Mouse (Mus musculus): Measurements from ENCODE around the gene Apof.

Apof gene

DNA sequence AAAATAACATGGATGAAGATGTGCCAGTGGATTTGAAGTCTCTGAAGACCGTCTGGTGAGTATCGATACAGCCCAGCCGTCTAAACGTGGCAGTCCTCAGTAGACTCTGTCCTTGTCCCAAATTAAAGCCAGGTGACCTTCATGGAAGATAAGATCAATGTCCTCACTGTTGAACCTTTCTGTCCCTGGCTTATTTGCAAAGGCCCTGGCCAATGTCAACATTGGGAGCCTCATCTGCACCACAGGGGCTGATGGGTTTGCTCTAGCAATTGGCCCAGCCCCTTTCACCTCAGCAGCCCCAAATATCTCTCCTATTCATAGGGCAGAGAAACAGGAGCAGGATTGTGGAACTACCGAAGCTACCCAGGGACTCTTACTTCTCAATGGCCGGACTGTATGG, at the start of gene Apof:
Gene Apof, plus strand, starts transcription at position 301 of the 400 bp plus-strand sequence.
- no peak for DNase-seq (ENCODE audit: low read depth, low spot score)

DNA sequence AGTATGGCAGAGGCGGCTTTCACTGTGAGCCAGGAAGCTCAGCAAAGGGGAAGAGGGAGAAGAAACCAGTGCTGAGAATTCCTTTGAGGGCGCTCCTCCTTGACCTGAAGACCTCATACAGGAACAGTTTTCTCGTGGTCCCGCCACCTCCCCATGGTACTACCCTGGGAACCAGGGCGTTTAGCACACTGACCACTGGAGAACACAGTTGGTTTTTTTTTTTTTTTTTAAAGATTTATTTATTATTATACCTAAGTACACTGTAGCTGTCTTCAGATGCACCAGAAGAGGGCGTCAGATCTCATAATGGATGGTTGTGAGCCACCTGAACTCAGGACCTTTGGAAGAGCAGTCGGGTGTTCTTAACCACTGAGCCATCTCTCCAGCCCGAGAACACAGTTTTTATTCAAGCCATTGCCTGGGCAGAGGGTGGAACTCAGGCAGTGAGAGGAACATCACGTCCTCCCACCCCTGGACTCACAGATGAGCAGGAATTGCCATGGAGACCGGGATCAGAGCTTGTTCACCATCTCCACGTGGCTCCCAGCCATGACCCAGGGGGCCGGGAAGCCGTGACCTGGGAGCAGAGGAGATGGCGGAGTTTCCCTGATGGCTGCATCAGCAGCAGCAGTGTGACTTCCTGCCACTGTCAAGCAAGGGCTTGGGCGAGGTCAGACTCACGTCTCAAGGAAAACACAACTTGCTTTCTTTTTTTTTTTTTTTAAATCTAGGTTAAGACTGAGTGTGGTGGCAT, 46.8 kb upstream of the Apof start:
- DNase-seq (ENCODE audit: low read depth, low spot score) = no peak

DNA sequence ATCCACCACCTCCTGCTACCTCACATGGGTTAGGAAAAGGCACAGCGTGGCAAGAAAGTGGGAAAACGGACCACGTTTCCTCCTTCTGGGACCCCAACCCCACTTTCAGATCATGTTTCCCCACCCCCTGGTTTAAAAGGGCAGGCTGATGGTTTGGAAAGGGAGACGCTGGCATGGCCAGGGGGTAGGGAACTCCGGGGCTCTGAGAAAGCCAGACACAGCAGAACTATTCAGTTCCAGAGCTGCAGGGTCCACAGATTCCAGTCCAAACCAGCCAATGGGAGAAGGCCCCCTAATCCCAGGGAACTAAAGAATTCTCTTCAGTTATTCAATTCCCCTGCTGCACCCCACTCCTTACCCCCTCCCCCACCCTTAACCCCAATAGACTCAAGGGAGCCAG, 43.4 kb upstream of the Apof start:
- no peak for DNase-seq (ENCODE audit: low read depth, low spot score)

DNA sequence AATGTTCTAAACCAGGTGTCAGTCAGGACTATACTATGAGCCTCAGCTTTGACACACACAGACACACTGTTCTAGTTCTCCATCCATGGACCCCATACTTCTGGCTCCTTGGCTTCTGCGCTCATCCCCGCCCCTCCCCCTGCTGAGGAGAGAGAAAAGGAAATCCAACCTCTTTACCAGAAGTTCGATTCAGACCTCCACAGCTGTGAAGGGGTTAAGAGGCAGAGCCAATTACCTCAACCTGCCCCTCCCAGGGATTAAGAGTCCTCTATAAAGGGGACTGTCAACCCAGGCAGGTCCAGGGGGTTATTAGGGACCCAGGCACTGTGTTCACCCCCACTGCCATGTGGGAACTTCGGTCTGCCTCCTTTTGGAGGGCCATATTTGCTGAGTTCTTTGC, 42.9 kb upstream of the Apof start, which contains the start of gene Mip:
Gene Mip, plus strand, starts transcription at position 301 of the 400 bp plus-strand sequence.
- no peak for DNase-seq (ENCODE audit: low read depth, low spot score)

DNA sequence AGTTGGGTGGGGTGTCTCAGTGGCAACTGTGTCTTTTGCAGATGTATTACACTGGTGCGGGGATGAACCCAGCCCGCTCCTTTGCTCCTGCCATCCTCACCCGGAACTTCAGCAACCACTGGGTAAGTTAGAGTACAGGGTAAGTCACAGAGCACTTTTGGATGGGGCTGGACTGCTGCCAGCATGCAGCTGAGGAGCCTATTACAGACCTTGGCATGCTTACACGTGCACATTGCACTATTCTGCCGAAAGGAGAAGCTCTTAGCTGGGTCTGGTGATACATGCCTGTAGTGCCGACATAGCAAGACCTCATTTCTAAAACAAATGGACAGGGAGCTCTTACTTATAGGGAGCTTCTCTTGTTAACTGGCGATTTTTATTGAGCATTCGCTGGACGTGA, 40.9 kb upstream of the Apof start:
- DNase-seq (ENCODE audit: low read depth, low spot score) = no peak

DNA sequence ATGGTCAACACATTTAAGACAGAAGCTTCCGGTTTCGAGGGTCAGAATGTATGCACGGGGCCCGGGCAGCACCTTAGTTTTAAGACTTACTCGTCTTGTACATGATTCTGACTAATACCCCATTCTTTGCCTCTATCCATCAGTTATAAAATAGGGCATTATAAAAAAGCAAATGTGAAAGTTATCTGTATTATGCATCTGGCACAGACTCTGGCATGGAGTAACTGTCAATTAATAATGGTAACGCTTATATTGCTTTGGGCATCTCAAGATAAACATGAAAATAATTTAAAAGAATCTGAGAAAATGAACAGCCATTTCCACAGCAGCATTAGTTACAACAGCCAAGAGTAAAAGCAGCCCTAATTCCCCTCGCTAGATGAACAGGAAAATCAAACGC, 40.5 kb upstream of the Apof start:
- DNase-seq (ENCODE audit: low read depth, low spot score) = no peak

DNA sequence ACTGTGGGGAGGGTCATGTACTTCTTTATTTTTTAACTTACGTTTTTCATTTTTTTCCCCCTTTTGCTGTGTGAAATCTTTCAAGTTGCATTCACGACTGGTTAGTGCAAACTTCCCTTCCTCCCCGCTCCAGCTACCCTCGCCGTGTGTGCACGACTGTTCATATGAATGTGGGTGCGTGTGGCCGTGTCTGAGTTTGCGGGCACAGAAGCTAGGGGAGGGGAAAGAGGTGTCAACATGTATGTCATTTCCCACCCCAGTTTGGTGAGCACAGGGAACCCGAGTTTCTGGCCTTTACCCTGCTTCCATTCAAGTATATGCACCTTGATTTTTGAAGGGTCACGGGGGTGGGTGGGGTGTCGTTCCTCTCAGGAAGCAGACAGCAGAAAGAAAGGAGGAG, 37.9 kb upstream of the Apof start:
- DNase-seq (ENCODE audit: low read depth, low spot score) = no peak

DNA sequence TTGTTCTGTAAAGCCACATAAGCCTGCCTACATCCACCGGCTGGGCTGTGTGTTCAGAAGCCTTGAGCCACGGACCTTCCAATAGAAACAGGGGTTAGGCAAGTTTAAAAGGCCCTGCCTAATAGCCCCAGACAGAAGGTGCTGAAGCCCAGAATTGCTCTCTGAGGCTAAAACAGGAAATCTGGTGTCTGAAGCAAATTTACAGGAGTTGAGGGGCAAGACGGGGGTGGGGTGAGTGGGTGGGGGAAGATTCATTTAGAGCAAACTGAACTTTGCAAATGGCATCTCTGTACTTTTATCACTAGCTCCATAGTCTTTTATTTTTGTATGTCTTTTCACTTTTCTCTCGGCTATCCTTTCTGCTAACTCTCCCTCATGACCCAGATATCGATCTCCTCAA, 37.3 kb upstream of the Apof start:
- DNase-seq (ENCODE audit: low read depth, low spot score) = no peak

DNA sequence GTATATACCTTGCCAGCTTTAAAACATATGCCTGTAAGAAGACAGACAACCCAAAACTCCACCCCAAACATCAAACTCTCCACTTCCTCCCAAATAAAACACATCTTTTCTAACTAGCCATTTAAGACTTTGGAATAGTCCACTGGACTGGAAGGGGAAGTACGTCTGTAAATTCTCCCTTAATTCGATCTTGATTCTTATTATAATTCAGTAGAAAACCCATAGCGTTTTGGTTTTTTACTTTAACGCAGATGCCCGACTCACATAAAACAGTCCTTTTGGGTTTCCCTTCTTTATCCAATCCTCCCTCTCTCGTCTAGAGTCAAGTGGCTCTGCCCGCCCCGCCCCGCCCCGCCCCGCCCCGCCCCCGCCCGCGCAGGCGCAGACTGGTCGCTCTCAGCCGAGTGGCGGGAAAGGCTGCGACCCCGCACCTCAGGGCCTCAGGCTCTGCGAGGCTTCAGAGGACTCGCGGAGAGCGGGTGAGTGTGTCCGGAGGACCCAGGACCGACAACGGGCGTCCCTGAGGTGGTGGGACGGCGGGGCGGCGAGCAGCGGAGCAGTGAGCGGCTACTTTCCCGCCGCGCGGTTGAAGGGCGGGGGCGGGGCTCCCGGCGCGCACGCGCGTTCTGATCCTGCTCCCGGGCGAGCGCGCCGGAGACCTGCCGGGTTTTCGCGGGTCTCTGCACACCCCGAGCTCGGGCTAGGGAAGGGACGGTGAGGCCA, 36.6 kb upstream of the Apof start, which contains the start of gene Timeless:
Gene Timeless, plus strand, starts transcription at position 369 of the 723 bp plus-strand sequence.
- peak; percentile 54 for DNase-seq (ENCODE audit: low read depth, low spot score)

DNA sequence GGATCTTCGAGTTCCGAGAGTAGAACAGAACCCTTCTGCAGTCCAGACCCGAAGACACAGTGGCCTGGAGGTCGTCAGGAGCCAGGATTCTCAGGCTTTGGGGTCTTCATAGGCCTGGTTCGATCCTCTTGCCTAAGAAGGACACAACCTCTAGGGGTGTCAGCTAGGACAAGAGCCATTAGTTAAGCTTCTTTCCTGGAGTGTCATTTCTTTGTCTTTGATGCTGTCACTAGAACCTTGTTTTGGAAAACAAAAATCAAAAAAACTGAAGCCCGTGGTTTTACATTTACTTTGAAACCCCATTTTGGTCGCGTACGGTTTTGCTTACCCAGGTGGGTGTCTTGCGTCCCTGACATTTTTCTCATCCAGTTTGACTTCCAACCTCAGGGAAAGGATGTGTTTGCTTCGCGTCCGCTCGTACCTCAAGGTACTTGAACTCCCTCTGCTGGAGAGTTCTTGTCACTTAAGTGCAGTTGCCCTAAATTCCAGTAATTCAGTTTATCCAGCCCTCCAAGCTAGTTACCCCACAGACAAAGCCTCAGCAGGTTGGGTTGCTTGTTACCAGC, 36.0 kb upstream of the Apof start:
- peak; percentile 68 for DNase-seq (ENCODE audit: low read depth, low spot score)

DNA sequence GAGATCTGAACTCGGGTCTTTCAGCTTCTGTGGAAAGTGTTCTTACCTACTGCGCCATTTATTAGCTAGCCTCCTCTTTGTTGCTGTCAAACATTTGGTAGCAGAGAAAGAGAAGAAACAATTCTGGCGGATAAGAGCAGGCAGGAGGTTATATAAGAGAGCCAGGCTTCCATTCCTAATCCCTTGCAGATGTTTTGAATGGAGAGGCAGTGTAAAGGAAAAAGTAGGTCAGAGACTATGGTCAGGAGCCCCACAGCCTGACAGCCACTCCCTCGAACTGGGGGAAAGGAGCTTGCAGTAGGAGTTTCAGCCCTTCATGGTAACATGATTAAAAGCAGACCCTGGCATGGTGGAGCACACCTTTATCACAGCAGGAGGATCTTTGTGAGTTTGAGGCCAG, 32.1 kb upstream of the Apof start:
- no peak for DNase-seq (ENCODE audit: low read depth, low spot score)

DNA sequence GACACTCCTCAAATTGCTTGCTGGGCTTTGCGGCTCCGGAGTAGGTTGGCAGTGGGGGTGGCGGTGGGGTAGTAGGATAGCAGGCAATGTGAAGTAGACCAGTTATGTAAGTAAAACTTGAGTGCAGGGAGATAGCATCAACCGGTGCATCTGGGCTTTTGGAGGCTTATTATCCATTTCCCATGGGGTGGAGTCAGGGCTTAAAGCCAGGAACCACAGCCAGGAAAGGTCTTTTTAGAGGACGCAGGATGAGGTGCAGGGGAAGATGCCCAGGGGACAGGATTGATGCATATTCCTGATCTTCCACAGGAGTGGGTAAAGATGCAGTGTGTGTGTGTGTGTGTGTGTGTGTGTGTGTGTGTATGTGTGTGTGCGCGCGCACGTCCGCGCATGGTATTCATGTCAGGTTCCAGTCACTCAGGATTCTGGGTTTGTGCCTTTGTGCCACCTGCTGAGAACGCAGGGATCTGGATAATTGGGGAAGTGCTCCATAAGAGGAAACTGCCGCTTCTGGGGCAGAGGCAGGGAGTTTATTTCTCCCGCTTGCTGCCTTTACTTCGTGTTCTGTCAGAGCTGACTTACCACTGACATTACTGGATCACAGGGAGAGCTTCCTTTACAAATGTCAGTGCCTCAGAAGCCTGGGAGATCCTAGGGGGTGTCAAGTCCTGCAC, 30.5 kb upstream of the Apof start:
- DNase-seq (ENCODE audit: low read depth, low spot score) = peak; percentile 38

DNA sequence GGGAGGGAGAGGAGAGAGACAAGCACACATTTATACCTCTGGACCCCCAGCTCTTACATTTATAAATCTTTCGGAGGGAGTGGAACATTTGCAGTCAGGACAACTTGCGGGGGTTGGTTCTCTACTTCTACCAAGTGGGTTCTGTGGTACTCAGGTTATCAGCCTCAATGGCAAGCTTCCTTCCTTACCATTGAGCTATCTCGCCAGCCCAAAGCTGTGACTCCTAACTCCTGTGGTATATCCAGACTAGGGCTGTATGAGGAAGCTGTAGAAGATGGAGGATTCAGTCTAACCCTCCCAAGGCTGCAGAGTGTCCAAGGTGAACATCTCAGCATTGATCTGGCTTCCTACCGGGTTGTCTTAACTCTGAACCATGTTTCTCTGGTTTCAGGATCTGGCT, 29.3 kb upstream of the Apof start:
- no peak for DNase-seq (ENCODE audit: low read depth, low spot score)

DNA sequence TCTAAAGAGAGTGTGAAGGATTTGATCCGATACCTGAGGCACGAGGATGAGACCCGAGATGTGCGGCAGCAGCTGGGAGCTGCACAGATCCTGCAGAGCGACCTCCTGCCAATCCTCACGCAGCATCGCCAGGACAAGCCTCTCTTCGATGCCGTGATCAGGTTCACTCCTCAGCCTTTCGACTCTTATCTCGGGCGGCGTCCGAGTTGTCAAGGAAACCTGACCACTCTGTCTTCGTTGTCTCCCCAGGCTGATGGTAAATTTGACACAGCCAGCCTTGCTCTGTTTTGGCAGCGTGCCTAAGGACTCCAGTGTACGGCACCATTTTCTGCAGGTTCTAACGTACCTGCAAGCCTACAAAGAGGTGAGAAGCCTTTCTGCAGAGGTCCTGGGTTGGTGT, 28.3 kb upstream of the Apof start:
- DNase-seq (ENCODE audit: low read depth, low spot score) = no peak

DNA sequence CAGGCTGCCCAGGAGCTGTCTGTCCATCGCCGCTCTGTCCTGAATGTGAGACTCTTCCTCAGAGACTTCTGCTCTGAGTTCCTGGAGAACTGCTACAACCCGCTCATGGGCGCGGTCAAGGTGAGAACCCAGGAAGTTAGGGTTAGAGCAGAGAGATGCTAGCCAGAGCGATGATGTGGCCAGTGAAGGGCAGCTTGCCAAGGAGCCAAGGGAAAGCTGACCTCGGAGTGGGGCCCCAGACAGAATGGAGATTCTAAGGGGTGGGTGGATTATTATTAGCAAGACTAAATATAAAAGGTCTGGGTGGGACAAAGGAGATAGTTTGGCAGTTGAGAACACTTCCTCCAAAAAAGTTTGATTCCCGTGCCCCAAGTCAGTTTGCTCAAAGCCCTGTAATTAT, 25.2 kb upstream of the Apof start:
- DNase-seq (ENCODE audit: low read depth, low spot score) = no peak

DNA sequence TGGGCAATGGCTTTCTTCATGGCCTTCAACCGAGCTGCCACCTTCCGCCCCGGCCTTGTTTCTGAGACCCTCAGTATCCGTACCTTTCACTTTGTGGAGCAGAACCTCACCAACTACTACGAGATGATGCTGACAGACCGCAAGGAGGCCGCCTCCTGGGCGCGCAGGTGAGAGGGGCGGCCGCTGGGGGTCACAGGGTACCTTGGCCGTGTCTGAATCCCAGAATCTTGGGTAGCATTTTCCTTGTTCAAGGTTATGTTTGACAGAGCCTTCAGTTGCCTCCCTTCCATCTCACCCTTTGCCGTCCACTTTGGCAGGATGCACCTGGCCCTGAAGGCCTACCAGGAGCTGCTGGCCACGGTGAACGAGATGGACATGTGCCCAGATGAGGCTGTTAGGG, 24.4 kb upstream of the Apof start:
- no peak for DNase-seq (ENCODE audit: low read depth, low spot score)

DNA sequence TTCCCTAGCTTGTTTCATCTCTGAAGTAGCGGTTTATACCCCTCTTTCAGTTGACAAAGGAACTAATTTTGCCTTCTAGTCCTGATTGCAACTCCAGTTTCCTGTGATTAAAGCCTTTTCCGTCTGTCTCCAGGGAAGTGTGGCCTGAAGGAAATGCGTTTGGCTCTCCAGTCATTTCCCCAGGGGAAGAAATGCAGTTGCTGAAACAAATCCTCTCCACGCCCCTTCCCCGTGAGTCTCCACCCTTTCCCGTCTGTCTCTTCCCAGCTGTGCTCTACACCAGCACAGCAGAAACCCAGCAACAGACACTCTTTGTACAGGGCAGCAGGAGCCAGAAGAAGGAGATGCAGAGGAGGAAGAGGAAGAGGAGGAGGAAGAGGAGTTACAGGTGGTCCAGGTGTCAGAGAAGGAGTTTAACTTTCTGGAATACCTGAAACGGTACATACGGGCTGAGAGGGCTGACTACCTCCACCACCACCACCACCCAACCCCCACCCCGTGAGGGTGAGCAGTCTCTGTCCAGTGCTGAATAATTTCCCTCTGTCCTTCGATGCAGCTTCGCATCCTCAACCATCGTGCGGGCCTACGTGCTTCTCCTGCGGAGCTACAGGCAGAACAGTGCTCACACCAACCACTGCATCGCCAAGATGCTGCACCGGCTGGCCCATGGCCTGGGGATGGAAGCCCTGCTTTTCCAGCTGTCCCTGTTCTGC, 21.3 kb upstream of the Apof start:
- DNase-seq (ENCODE audit: low read depth, low spot score) = peak; percentile 70

DNA sequence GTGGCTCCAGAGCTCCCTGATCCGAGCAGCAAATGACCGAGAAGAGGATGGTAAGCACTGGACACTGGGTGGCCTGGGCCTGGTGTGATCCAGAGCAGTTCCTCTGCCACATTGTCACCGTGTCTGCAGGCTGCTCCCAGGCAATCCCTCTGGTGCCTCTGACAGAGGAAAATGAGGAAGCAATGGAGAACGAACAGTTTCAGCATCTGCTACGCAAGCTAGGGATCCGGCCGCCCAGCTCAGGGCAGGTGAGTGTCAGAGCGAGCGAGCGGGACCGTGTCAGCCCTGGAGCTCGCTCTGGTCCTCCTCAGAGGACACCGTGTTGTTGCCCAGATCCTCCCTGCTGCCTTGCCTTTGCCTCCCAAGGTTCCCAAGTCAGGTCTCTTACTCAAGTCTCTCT, 17.9 kb upstream of the Apof start:
- no peak for DNase-seq (ENCODE audit: low read depth, low spot score)

DNA sequence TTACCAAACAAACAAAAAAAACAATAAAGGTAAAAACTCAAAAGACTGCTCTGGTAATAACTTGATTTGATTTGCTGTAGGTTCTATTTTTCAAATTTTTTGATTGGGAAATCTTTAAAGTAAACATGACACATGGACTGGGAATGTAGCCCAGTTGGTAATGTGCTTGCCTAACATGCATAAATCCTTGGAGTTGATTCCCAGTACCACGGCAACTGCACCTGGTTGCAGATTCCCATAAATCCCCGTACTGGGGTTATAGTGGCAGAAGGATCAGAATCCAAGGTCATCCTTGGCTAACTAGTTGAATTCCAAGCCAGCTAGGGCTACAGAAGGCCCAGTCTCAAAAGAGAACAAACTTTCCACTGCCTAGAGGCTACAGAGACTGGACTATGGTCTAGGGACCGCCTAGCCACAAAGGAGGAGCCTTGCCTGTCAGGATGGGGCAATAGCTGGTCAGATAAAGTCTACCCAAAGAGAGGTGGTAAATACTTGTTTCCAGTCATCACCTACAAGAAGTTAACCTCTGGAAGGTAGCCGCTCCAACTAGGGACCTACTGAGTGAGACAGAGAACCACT, 14.7 kb upstream of the Apof start, which contains the start of gene Apon:
Gene Apon, plus strand, starts transcription at position 420 of the 579 bp plus-strand sequence.
- DNase-seq (ENCODE audit: low read depth, low spot score) = no peak

DNA sequence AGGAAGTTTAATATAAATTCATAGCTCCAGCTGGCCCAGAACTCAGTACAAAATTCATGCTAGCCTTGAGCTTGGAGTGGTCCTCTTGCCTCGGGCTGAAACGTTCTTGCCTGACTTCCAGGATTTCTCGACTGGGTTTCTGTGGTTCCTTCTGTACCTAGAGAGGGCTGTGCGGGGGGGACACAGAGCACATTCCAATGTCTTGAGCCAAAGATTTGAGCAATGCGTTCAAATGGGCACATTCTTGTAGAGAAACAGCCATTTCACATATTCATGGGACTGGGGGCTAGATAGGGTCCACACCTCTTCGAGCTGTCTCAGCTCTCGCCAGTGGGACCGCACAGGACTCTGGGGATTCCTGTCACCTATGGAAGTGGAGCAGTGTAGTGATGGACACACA, 12.5 kb upstream of the Apof start:
- no peak for DNase-seq (ENCODE audit: low read depth, low spot score)

DNA sequence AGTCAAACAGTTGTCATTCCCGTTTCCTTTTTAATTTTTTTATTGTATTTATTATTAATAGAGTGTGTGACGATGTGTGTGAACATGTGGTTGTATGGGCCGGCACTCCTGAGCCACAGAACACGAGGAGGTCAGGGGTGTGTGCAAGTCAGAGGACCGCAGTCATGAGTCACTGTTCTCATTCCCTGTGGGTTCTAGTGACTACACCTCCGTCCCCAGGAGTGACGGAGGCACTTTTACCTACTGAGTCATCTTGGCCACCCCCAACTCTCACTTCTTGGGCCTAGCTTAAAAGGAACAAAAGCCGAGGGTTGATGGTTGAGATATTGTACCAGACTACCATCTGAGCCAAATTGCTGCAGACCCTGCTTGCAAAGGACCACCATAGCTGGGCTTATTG, 12.1 kb upstream of the Apof start:
- no peak for DNase-seq (ENCODE audit: low read depth, low spot score)

All from skeletal muscle tissue, adult 2 months (tissue).